Mouse (Mus musculus) hematopoietic stem cell, adult 5-6 weeks (primary cell): ENCODE measurements around the gene Gm853. TPM values are rescaled to one million over a fixed set of nuclear protein-coding genes. Genes with fewer than 3 reads are reported as not detected.

Source experiments
- ATAC-seq, 2 experiments: fragments of 125-278 bp in 1 of 2; replicated peaks in 1 of 2; 2 replicates each; pipeline ENCODE4 v1.8.0; 2016 to 2017; ENCODE audit warnings: inconsistent platforms in 2 of 2, mild to moderate bottlenecking in 2 of 2, moderate number of reproducible peaks in 2 of 2, low read depth in 1 of 2, moderate TSS enrichment in 1 of 2; ENCODE audit not compliant: low FRiP score in 2 of 2, poor library complexity in 2 of 2, severe bottlenecking in 2 of 2, insufficient read depth in 1 of 2, low TSS enrichment in 1 of 2
- total RNA-seq: library from RNA; stranded (forward); fragments of 172-1452, 232-1000 nt; gene quantifications from 2 replicates; pipeline ENCODE4 v1.2.3, GENCODE M21; 2017

Gm853 gene
- total RNA-seq, 1 experiment from 2014 or later, result not detected

- ATAC-seq, result no peak
Measured at GRCm38 (mm10) chr4:130167321-130167720, 54.9 kb downstream of the Gm853 start.

GRCm38 (mm10) chr4:130166592-130166991 is 55.6 kb downstream of the Gm853 start:
- no peak for ATAC-seq

- ATAC-seq, result no peak
Measured at GRCm38 (mm10) chr4:130166061-130166460, 56.1 kb downstream of the Gm853 start.

- ATAC-seq, result no peak
Measured at GRCm38 (mm10) chr4:130164121-130164520, 58.1 kb downstream of the Gm853 start.

- 0 out of 4 replicates have a peak, but pooled peaks have one; percentile 3 to 7 for ATAC-seq
Measured at GRCm38 (mm10) chr4:130163391-130163861, 58.8 kb downstream of the Gm853 start.

GRCm38 (mm10) chr4:130161349-130161748 is 60.9 kb downstream of the Gm853 start:
- no peak for ATAC-seq

Other genes with a start within 250 kb of the Gm853 start
- 0.15 and 0.19 TPM in 2 replicates for gene Adgrb2, start 237.5 kb downstream of the Gm853 start, total RNA-seq
- 15.6 and 31.5 TPM in 2 replicates for gene Col16a1, start 174.6 kb downstream of the Gm853 start, total RNA-seq
- gene Pef1, start 119.8 kb downstream of the Gm853 start, total RNA-seq, result 15.4 and 17.9 TPM in 2 replicates
- gene Hcrtr1, start 83.0 kb downstream of the Gm853 start, total RNA-seq, result not detected in 2 replicates
- gene Tinagl1, start 47.3 kb downstream of the Gm853 start, total RNA-seq, result 2.3 and 6.8 TPM in 2 replicates
- gene Serinc2, start 56.8 kb upstream of the Gm853 start, total RNA-seq, result not detected in 2 replicates
- not detected in 2 replicates for gene Fabp3, start 86.2 kb upstream of the Gm853 start, total RNA-seq
- not detected in 2 replicates for gene Gm10570, start 86.3 kb upstream of the Gm853 start, total RNA-seq
- gene Zcchc17, start 137.5 kb upstream of the Gm853 start, total RNA-seq, result 60.8 and 78.6 TPM in 2 replicates
- gene Snrnp40, start 137.7 kb upstream of the Gm853 start, total RNA-seq, result 52.8 and 90.8 TPM in 2 replicates